21 mouse cellular contexts compared by ENCODE assay signal in genomic region chr19:45529294-45529693, GRCm38 (mm10). TPM values are rescaled to one million over a fixed set of nuclear protein-coding genes. Genes with fewer than 3 reads are reported as not detected.
DNase-seq lines count a peak whose midpoint lies in the region; ATAC-seq and TF ChIP-seq lines count a peak whose summit lies in the region.
"Had no signal": no experiment of that assay in that cellular context is flagged by ENCODE, and none has a peak within 500 bp of the region (broad histone marks: within the 10 kb centered on the region; RNA-seq: fewer than 3 reads in every experiment).

No protein-coding gene starts in this region.

- TF ChIP-seq CTCF in lung, embryonic 14.5 days (IDR thresholded peaks at IDR 0.05; ENCODE audit: low read depth): no peak

- no peak overlapping the region for H3K4me3 ChIP-seq in heart, embryonic 11.5 days (ENCODE audit: low read depth, low read length)
- no peak overlapping the region for H3K4me3 ChIP-seq in kidney, embryonic 15.5 days (replicated peaks)
- H3K4me3 ChIP-seq in lung, embryonic 14.5 days (ENCODE audit: low read depth, low read length): no peak overlapping the region
- H3K4me3 ChIP-seq in limb, embryonic 10.5 days: no peak overlapping the region
- H3K4me3 ChIP-seq: embryonic facial prominence, embryonic 13.5 days; limb, embryonic 15.5 days; myocyte had no signal

- no peak for DNase-seq in heart, postnatal 10 days
- DNase-seq in kidney, adult 18-20 months: no peak
- no peak for DNase-seq in lung, embryonic 14.5 days
- no peak for DNase-seq in lung, postnatal 14 days
- DNase-seq in MN1 (ENCODE audit: low spot score): peak; percentile 48
- DNase-seq in limb, embryonic 10.5 days (ENCODE audit: low spot score): no peak
- DNase-seq: adrenal gland, postnatal 25 days; cerebellum, adult 11-12 months; cerebellum, postnatal 14 days; gastrocnemius, postnatal 25 days; kidney, adult 8-10 months; midbrain, embryonic 14.5 days; right cerebral cortex, postnatal 25 days; thymus, postnatal 14 days had no signal

- H3K9me3 ChIP-seq in heart, embryonic 11.5 days (replicated peaks; ENCODE audit: control insufficient read depth, low read length): no peaks in the 10 kb centered on the region
- H3K9me3 ChIP-seq in kidney, embryonic 15.5 days (replicated peaks): no peaks in the 10 kb centered on the region
- H3K9me3 ChIP-seq in lung, embryonic 14.5 days (ENCODE audit: low read depth, low read length): no peaks in the 10 kb centered on the region
- no peaks in the 10 kb centered on the region for H3K9me3 ChIP-seq in limb, embryonic 10.5 days (replicated peaks)
- H3K9me3 ChIP-seq: embryonic facial prominence, embryonic 13.5 days; limb, embryonic 15.5 days had no signal

- H3K27ac ChIP-seq in heart, embryonic 11.5 days (ENCODE audit: low read depth, low read length): peak overlapping the region; percentile 65; the same call in 1 of the 2 replicates
- peak overlapping the region; percentile 39; the same call in 1 of the 2 replicates for H3K27ac ChIP-seq in kidney, embryonic 15.5 days
- peak overlapping the region; percentile 69; the same call in 1 of the 2 replicates for H3K27ac ChIP-seq in lung, embryonic 14.5 days (ENCODE audit: low read depth)
- no peak overlapping the region for H3K27ac ChIP-seq in limb, embryonic 10.5 days
- H3K27ac ChIP-seq: embryonic facial prominence, embryonic 13.5 days; limb, embryonic 15.5 days had no signal

- H3K27me3 ChIP-seq in heart, embryonic 11.5 days (ENCODE audit: control insufficient read depth, insufficient read depth, low read length): peaks cover 2% of the 10 kb centered on the region; the same call in 1 of the 2 replicates
- H3K27me3 ChIP-seq in kidney, embryonic 15.5 days: peaks cover 9% of the 10 kb centered on the region; the same call in 1 of the 2 replicates
- no peaks in the 10 kb centered on the region for H3K27me3 ChIP-seq in lung, embryonic 14.5 days (ENCODE audit: insufficient read depth, low read length)
- H3K27me3 ChIP-seq in limb, embryonic 10.5 days (ENCODE audit: low read depth, poor library complexity, severe bottlenecking): peaks cover 7% of the 10 kb centered on the region; the same call in 1 of the 2 replicates
- H3K27me3 ChIP-seq: CH12.LX; embryonic facial prominence, embryonic 13.5 days had no signal

- H3K9ac ChIP-seq in heart, embryonic 11.5 days (ENCODE audit: low read depth, low read length): no peak overlapping the region
- no peak overlapping the region for H3K9ac ChIP-seq in kidney, embryonic 15.5 days
- no peak overlapping the region for H3K9ac ChIP-seq in lung, embryonic 14.5 days
- H3K9ac ChIP-seq: embryonic facial prominence, embryonic 13.5 days; limb, embryonic 15.5 days had no signal

- peaks cover 5% of the 10 kb centered on the region for H3K36me3 ChIP-seq in heart, embryonic 11.5 days (ENCODE audit: control insufficient read depth, insufficient read depth, low read length)
- peaks cover 51% of the 10 kb centered on the region for H3K36me3 ChIP-seq in kidney, embryonic 15.5 days
- H3K36me3 ChIP-seq in lung, embryonic 14.5 days (ENCODE audit: insufficient read depth): peaks cover 27% of the 10 kb centered on the region
- peaks cover 47% of the 10 kb centered on the region for H3K36me3 ChIP-seq in limb, embryonic 10.5 days

- peaks cover 30% of the 10 kb centered on the region for H3K4me1 ChIP-seq in heart, embryonic 11.5 days (ENCODE audit: control insufficient read depth, insufficient read depth, low read length)
- peaks cover 34% of the 10 kb centered on the region for H3K4me1 ChIP-seq in kidney, embryonic 15.5 days
- no peaks in the 10 kb centered on the region; the same call in 1 of the 2 replicates for H3K4me1 ChIP-seq in lung, embryonic 14.5 days (ENCODE audit: insufficient read depth)
- peaks cover 7% of the 10 kb centered on the region for H3K4me1 ChIP-seq in limb, embryonic 10.5 days
- H3K4me1 ChIP-seq: embryonic facial prominence, embryonic 13.5 days; limb, embryonic 15.5 days had no signal

- intact Hi-C loops in heart, postnatal 10 days (cut with DNase I): no loop called here

- 59% methylated on average over 5 of the region's 5 CpGs for WGBS in heart, embryonic 11.5 days (ENCODE audit: insufficient replicate concordance)
- WGBS in kidney, embryonic 15.5 days: 55% methylated on average over 5 of the region's 5 CpGs
- 70% methylated on average over 5 of the region's 5 CpGs for WGBS in lung, embryonic 14.5 days
- WGBS in limb, embryonic 10.5 days: 84% methylated on average over 5 of the region's 5 CpGs

- H3K4me2 ChIP-seq in heart, embryonic 11.5 days: no peak overlapping the region
- H3K4me2 ChIP-seq in kidney, embryonic 15.5 days: no peak overlapping the region
- no peak overlapping the region for H3K4me2 ChIP-seq in lung, embryonic 14.5 days
- H3K4me2 ChIP-seq: embryonic facial prominence, embryonic 13.5 days; limb, embryonic 15.5 days had no signal

- ATAC-seq in heart, embryonic 11.5 days (replicated peaks; ENCODE audit: insufficient number of reproducible peaks, low FRiP score, low TSS enrichment): no peak
- peak; percentile 67 for ATAC-seq in kidney, embryonic 15.5 days (replicated peaks; ENCODE audit: low FRiP score)
- ATAC-seq in lung, embryonic 14.5 days (ENCODE audit: insufficient read depth): no peak
- ATAC-seq: forebrain, embryonic 14.5 days had no signal

RNA-seq across cellular contexts. Expression of gene Poll, which starts 31.0 kb away (rescaled TPM):
- 13.6 and 13.9 TPM in 2 replicates for polyA plus RNA-seq in heart, embryonic 11.5 days (2014; fragmentation: Nextera tagmentation; extraction: Ambion mirVana)
- 1 to 10 TPM; 7.4 to 8.9 TPM for total RNA-seq in heart, postnatal 10 days (2021)
- polyA plus RNA-seq in kidney, embryonic 15.5 days (2015; fragmentation: Nextera tagmentation; extraction: Ambion mirVana): 18.9 and 19.9 TPM in 2 replicates
- polyA plus RNA-seq in lung, embryonic 14.5 days (2014; fragmentation: Nextera tagmentation; extraction: Ambion mirVana): 15.9 and 18.3 TPM in 2 replicates
- 22.6 and 25.9 TPM in 2 replicates for polyA plus RNA-seq in limb, embryonic 10.5 days (2016; fragmentation: Nextera tagmentation; extraction: Ambion mirVana)

RNA-seq across cellular contexts. Expression of gene Gm17018, which starts 31.1 kb away (rescaled TPM):
- 32.6 and 35.1 TPM in 2 replicates for polyA plus RNA-seq in heart, embryonic 11.5 days (2014; fragmentation: Nextera tagmentation; extraction: Ambion mirVana)
- total RNA-seq in heart, postnatal 10 days (2021): 10 to 100 TPM; 15.0 to 16.5 TPM
- 48.9 and 53.3 TPM in 2 replicates for polyA plus RNA-seq in kidney, embryonic 15.5 days (2015; fragmentation: Nextera tagmentation; extraction: Ambion mirVana)
- polyA plus RNA-seq in lung, embryonic 14.5 days (2014; fragmentation: Nextera tagmentation; extraction: Ambion mirVana): 48.0 and 56.7 TPM in 2 replicates
- polyA plus RNA-seq in limb, embryonic 10.5 days (2016; fragmentation: Nextera tagmentation; extraction: Ambion mirVana): 43.0 and 43.6 TPM in 2 replicates
